Mouse (Mus musculus) myocyte (in vitro differentiated cells): ENCODE results near the gene Ap1s1. TPM values are rescaled to one million over a fixed set of nuclear protein-coding genes. Genes with fewer than 3 reads are reported as not detected.

Experiments used
- H3K27me3 ChIP-seq: one replicate; pipeline ENCODE4 v1.6.1; 2011; ENCODE audit not compliant: control insufficient read depth, insufficient read depth, insufficient read length
- H3K36me3 ChIP-seq: one replicate; pipeline ENCODE4 v1.6.1; 2011; ENCODE audit not compliant: control insufficient read depth, insufficient read depth
- H3K4me2 ChIP-seq: one replicate; pipeline ENCODE4 v1.6.1; 2011; ENCODE audit warnings: low read depth, control low read depth
- H3K4me3 ChIP-seq: one replicate; pipeline ENCODE4 v1.5.1; 2011; ENCODE audit warnings: mild to moderate bottlenecking, control low read depth, moderate library complexity
- H3K79me2 ChIP-seq: one replicate; pipeline ENCODE4 v1.6.1; 2011; ENCODE audit not compliant: control insufficient read depth, insufficient read depth
- H3ac ChIP-seq: one replicate; pipeline ENCODE4 v1.6.1; 2011; ENCODE audit not compliant: control insufficient read depth, insufficient read length
- CEBPB ChIP-seq: IDR thresholded peaks from 2 replicates; pipeline ENCODE4 v1.6.1; 2011; ENCODE audit warnings: mild to moderate bottlenecking, moderate library complexity; ENCODE audit not compliant: poor library complexity, insufficient read depth, severe bottlenecking
- E2F4 ChIP-seq: IDR thresholded peaks from one replicate; pipeline ENCODE4 v1.6.1; 2011; ENCODE audit warnings: mild to moderate bottlenecking, control low read depth, moderate library complexity; ENCODE audit not compliant: insufficient read depth
- MAX ChIP-seq: IDR thresholded peaks from one replicate; pipeline ENCODE4 v1.6.1; 2011; ENCODE audit warnings: low read depth, mild to moderate bottlenecking, control low read depth
- MYOD1 ChIP-seq, 3 experiments: IDR thresholded peaks; one replicate each; pipeline ENCODE4 v1.6.1; 2011; ENCODE audit warnings: control low read depth in 2 of 3, low read depth in 2 of 3, mild to moderate bottlenecking in 2 of 3, moderate library complexity in 1 of 3; ENCODE audit not compliant: insufficient read length in 2 of 3, control insufficient read depth in 1 of 3
- MYOG ChIP-seq, 3 experiments: IDR thresholded peaks; one replicate each; pipeline ENCODE4 v1.6.1; 2011; ENCODE audit warnings: control low read depth in 2 of 3, low read depth in 2 of 3, mild to moderate bottlenecking in 2 of 3; ENCODE audit not compliant: insufficient read length in 2 of 3, control insufficient read depth in 1 of 3, insufficient read depth in 1 of 3
- POLR2A ChIP-seq: IDR thresholded peaks from one replicate; pipeline ENCODE4 v1.6.1; 2011; ENCODE audit warnings: low read depth, mild to moderate bottlenecking, control low read depth, moderate library complexity; ENCODE audit not compliant: insufficient read length
- POLR2AphosphoS2 ChIP-seq: IDR thresholded peaks from one replicate; pipeline ENCODE4 v1.6.1; 2011; ENCODE audit warnings: low read depth, control low read depth; ENCODE audit not compliant: insufficient read length
- REST ChIP-seq: IDR thresholded peaks from one replicate; pipeline ENCODE4 v1.6.1; 2011; ENCODE audit warnings: mild to moderate bottlenecking, control low read depth, moderate library complexity; ENCODE audit not compliant: insufficient read depth, insufficient read length
- SRF ChIP-seq: IDR thresholded peaks from one replicate; pipeline ENCODE4 v1.6.1; 2011; ENCODE audit warnings: low read depth; ENCODE audit not compliant: control insufficient read depth, insufficient read length
- TCF12 ChIP-seq: IDR thresholded peaks from one replicate; pipeline ENCODE4 v1.6.1; 2011; ENCODE audit warnings: mild to moderate bottlenecking, control low read depth; ENCODE audit not compliant: poor library complexity, insufficient read depth, severe bottlenecking
- TCF3 ChIP-seq: IDR thresholded peaks from one replicate; pipeline ENCODE4 v1.6.1; 2011; ENCODE audit warnings: low read depth, control low read depth; ENCODE audit not compliant: insufficient read length
- USF1 ChIP-seq: IDR thresholded peaks from one replicate; pipeline ENCODE4 v1.6.1; 2011; ENCODE audit warnings: low read depth, mild to moderate bottlenecking, control low read depth, moderate library complexity
- polyA plus RNA-seq: library from polyadenylated mRNA; unstranded; fragments of >200 nt; fragmentation: generic; extraction: Trizol; gene quantifications from one replicate; pipeline ENCODE4 v1.2.1, GENCODE M21; 2012; ENCODE audit warnings: missing spikeins

Gene Ap1s1
- polyA plus RNA-seq, 1 experiment, result 172 TPM

DNA sequence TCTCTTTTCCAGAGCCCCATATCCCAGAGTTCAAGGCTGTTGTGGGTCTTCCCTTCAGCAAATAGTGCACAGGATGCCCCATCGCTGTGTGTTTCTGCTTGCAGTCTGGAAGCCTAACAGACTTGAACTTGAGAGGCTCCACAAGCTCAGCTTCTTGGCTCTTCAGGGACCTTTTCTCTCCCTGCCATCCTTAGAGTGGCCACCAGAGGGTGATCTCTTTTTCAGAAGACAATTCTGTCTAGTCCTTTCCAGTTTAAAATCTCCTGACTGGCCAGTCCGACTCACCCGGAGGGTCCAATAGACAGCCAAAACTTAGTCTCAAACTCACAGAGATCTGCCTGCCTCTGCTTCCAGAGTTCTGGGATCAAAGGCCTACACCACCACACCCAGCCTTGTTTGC is 35.9 kb downstream of the Ap1s1 start:
- Histone ChIP-seq H3K4me3 (no peak overlapping the region), H3K36me3 (no peaks in the 10 kb centered on the region), H3K79me2 (no peaks in the 10 kb centered on the region), H3K4me2 (no peak overlapping the region), H3K27me3 (peaks cover 7% of the 10 kb centered on the region), H3ac (no peak overlapping the region)
- TF ChIP-seq CEBPB (no peak), TCF12 (no peak), TCF3 (no peak), MYOD1 (IDR thresholded peaks at IDR 0.05; ENCODE audit: control insufficient read depth in 1 of 3, insufficient read length in 2 of 3, low read depth in 2 of 3) (no peak), E2F4 (no peak), POLR2AphosphoS2 (no peak), POLR2A (no peak), MYOG (IDR thresholded peaks at IDR 0.05; ENCODE audit: control insufficient read depth in 1 of 3, insufficient read depth in 1 of 3, insufficient read length in 2 of 3, low read depth in 2 of 3) (no peak), USF1 (no peak), SRF (no peak), REST (no peak)

DNA sequence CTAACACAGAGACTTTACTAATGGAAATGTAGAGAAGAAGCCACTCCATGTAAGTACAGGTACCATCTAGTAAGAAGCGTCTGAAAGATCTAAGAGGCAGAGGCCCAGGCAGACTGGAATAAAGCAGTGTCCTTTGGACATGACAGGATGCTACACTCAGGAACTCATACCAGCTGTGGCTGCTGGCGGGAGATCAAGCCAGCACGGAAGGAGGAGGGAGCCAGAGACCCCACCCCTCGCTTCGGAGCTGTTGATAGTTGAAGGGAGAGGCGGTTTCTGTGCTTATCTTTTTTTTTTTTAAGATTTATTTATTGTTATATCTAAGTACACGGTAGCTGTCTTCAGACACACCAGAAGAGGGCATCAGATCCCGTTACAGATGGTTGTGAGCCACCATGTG is 38.7 kb downstream of the Ap1s1 start:
- no peaks in the 10 kb centered on the region for H3K79me2 ChIP-seq
- no peak for TF ChIP-seq CEBPB
- no peak for TF ChIP-seq TCF3
- TF ChIP-seq MYOG (IDR thresholded peaks at IDR 0.05; ENCODE audit: control insufficient read depth in 1 of 3, insufficient read depth in 1 of 3, insufficient read length in 2 of 3, low read depth in 2 of 3), result no peak
- TF ChIP-seq E2F4, result no peak
- TF ChIP-seq REST, result no peak
- H3ac ChIP-seq, result no peak overlapping the region

GRCm38 (mm10) chr5:137000612-137001011 is 45.3 kb downstream of the Ap1s1 start:
- peaks cover 6% of the 10 kb centered on the region for H3K27me3 ChIP-seq
- no peak overlapping the region for H3K4me3 ChIP-seq
- H3K36me3 ChIP-seq, result no peaks in the 10 kb centered on the region
- H3K79me2 ChIP-seq, result no peaks in the 10 kb centered on the region
- no peak for TF ChIP-seq SRF
- TF ChIP-seq MAX, result no peak
- TF ChIP-seq MYOD1 (IDR thresholded peaks at IDR 0.05; ENCODE audit: control insufficient read depth in 1 of 3, insufficient read length in 2 of 3, low read depth in 2 of 3), result no peak
- no peak for TF ChIP-seq TCF3
- TF ChIP-seq CEBPB, result no peak
- TF ChIP-seq POLR2A, result no peak
- TF ChIP-seq E2F4, result no peak
- no peak for TF ChIP-seq USF1
- TF ChIP-seq POLR2AphosphoS2, result no peak
- TF ChIP-seq MYOG (IDR thresholded peaks at IDR 0.05; ENCODE audit: control insufficient read depth in 1 of 3, insufficient read depth in 1 of 3, insufficient read length in 2 of 3, low read depth in 2 of 3), result no peak
- no peak for TF ChIP-seq TCF12
- no peak for TF ChIP-seq REST
- no peak overlapping the region for H3K4me2 ChIP-seq
- H3ac ChIP-seq, result no peak overlapping the region

More for the DNA sequence above, 38.7 kb downstream of the Ap1s1 start:
- Histone ChIP-seq H3K4me2 (no peak overlapping the region), H3K4me3 (no peak overlapping the region), H3K27me3 (peaks cover 11% of the 10 kb centered on the region), H3K36me3 (no peaks in the 10 kb centered on the region)

GRCm38 (mm10) chr5:136999449-136999848 is 46.5 kb downstream of the Ap1s1 start:
- Histone ChIP-seq H3K36me3 (no peaks in the 10 kb centered on the region), H3K4me3 (no peak overlapping the region), H3K4me2 (no peak overlapping the region), H3ac (no peak overlapping the region), H3K79me2 (no peaks in the 10 kb centered on the region), H3K27me3 (no peaks in the 10 kb centered on the region)
- no peak for TF ChIP-seq USF1
- TF ChIP-seq MYOG (IDR thresholded peaks at IDR 0.05; ENCODE audit: control insufficient read depth in 1 of 3, insufficient read depth in 1 of 3, insufficient read length in 2 of 3, low read depth in 2 of 3), result no peak
- no peak for TF ChIP-seq SRF
- TF ChIP-seq MYOD1 (IDR thresholded peaks at IDR 0.05; ENCODE audit: control insufficient read depth in 1 of 3, insufficient read length in 2 of 3, low read depth in 2 of 3), result no peak
- TF ChIP-seq TCF12, result no peak
- TF ChIP-seq POLR2A, result no peak
- no peak for TF ChIP-seq TCF3
- no peak for TF ChIP-seq MAX
- no peak for TF ChIP-seq REST
- TF ChIP-seq E2F4, result no peak

GRCm38 (mm10) chr5:136989801-136990200 is 56.1 kb downstream of the Ap1s1 start:
- Histone ChIP-seq H3K36me3 (peaks cover 6% of the 10 kb centered on the region), H3K4me2 (no peak overlapping the region), H3K79me2 (no peaks in the 10 kb centered on the region), H3K27me3 (no peaks in the 10 kb centered on the region), H3K4me3 (no peak overlapping the region), H3ac (no peak overlapping the region)
- TF ChIP-seq POLR2AphosphoS2 (no peak), MAX (no peak)
